Mouse (Mus musculus) midbrain, embryonic 13.5 days (tissue): Measurements from ENCODE around the gene Ppat. TPM values are rescaled to one million over a fixed set of nuclear protein-coding genes. Genes with fewer than 3 reads are reported as not detected.
"Not testable (repeated sequence)": the region's sequence is repeated elsewhere in the genome, so short reads cannot be mapped to it uniquely, and the experiment has no call there.

Experiments
- ATAC-seq: fragments of 200-750 bp; cut with Nextera tagmentation; 2 replicates; pipeline ENCODE4 v1.8.0; 2017; ENCODE audit warnings: mild to moderate bottlenecking, moderate TSS enrichment, moderate library complexity
- H3K27ac ChIP-seq: fragments of 300-500 bp; sonication (generic); 2 replicates; pipeline ENCODE4 v1.5.1; 2015; ENCODE audit warnings: inconsistent platforms, mild to moderate bottlenecking, moderate library complexity
- H3K27me3 ChIP-seq: fragments of 300-500 bp; sonication (generic); 2 replicates; pipeline ENCODE4 v1.6.1; 2015; ENCODE audit warnings: mild to moderate bottlenecking, inconsistent platforms
- H3K36me3 ChIP-seq: fragments of 300-500 bp; sonication (generic); 2 replicates; pipeline ENCODE4 v1.6.1; 2015; ENCODE audit warnings: mild to moderate bottlenecking, inconsistent platforms
- H3K4me1 ChIP-seq: fragments of 300-500 bp; sonication (generic); replicated peaks from 2 replicates; pipeline ENCODE4 v1.6.1; 2015; ENCODE audit warnings: inconsistent platforms
- H3K4me2 ChIP-seq: fragments of 300-500 bp; sonication (generic); replicated peaks from 2 replicates; pipeline ENCODE4 v1.6.1; 2015; ENCODE audit warnings: moderate library complexity, mild to moderate bottlenecking, inconsistent platforms
- H3K4me3 ChIP-seq: fragments of 300-500 bp; sonication (generic); replicated peaks from 2 replicates; pipeline ENCODE4 v1.5.1; 2015; ENCODE audit warnings: mild to moderate bottlenecking, inconsistent platforms
- H3K9ac ChIP-seq: fragments of 300-500 bp; sonication (generic); replicated peaks from 2 replicates; pipeline ENCODE4 v1.6.1; 2015; ENCODE audit warnings: mild to moderate bottlenecking, inconsistent platforms
- H3K9me3 ChIP-seq: fragments of 300-500 bp; sonication (generic); 2 replicates; pipeline ENCODE4 v1.6.1; 2016; ENCODE audit warnings: mild to moderate bottlenecking, inconsistent platforms
- WGBS: fragments of 180-500 bp; shearing (Covaris S2); methylation state at CpG from one replicate; pipeline ENCODE4 v1.1.7; 2015; 5-methylcytosine and 5-hydroxymethylcytosine counted together
- polyA plus RNA-seq: library from polyadenylated mRNA; unstranded; fragments of >200 nt; fragmentation: Nextera tagmentation; extraction: Ambion mirVana; gene quantifications from 2 replicates; pipeline ENCODE4 v1.2.1, GENCODE M21; 2015

Ppat gene
- 13.5 and 14.4 TPM in 2 replicates for polyA plus RNA-seq

DNA sequence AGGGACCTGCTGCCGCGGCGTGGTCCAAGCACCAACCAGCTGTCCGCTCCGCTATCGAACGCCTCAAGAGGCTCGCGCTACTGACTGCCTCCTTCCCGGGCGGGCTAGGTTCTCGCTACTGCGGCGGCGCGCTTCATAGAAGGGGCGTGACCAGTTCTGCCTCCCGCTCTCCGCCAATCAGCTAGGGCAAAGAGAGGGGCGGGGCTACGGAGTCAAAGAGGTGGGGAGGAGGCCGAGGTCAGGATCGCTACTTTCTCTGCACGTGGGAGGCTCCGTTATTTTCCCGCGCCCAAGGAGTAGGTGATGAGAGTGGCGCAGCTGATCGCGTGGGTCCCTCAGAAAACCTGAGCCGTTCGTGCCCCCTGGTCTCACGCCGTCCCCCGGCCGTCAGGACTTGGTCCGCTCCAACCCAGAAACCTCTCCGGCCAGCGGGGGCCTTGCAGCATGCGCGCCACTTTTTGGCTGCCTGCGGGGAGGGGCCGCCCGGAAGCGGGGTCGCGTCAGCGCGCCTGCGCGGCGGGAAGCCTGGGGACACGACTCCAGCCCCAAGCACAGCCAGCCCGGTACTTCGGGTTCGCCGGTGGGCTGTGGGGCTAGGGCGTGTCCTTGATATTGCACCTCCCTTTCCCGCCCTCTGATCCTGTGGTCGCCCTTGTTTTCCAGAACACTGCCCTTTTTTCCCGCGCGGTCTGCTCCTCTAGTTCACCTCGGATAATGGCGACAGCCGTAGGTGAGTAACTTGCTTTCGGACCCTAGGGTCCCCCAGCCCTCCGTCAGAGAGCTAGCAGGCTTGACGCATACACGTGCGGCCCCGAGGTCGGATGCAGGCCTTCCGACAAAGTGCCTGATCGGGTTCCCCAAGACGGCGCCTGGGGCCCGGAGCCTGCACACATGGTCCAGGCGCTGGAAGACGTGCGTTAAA, at the start of gene Ppat, which contains the start of gene Paics:
Gene Ppat (minus strand): TSS at position 473 of the 922 bp plus-strand sequence.
Gene Paics (plus strand): TSS at position 202 of the 922 bp plus-strand sequence.
- peak within 1 kb of the TSS; percentile 83 for H3K27ac ChIP-seq
- ATAC-seq, result peak; percentile 97
- peak within 1 kb of the TSS; percentile 68 for H3K9ac ChIP-seq
- under 1% methylated on average over 81 of the region's 81 CpGs for WGBS
- peaks cover 33% of the 10 kb centered on the region for H3K4me1 ChIP-seq
- peak within 1 kb of the TSS; percentile 53 for H3K4me3 ChIP-seq
- H3K4me2 ChIP-seq, result peak within 1 kb of the TSS; percentile 91
- no peaks in the 10 kb centered on the region for H3K9me3 ChIP-seq
- 0 out of 2 replicates have a peak, but pooled peaks cover 4% of the 10 kb centered on the region for H3K36me3 ChIP-seq
- no peaks in the 10 kb centered on the region for H3K27me3 ChIP-seq

DNA sequence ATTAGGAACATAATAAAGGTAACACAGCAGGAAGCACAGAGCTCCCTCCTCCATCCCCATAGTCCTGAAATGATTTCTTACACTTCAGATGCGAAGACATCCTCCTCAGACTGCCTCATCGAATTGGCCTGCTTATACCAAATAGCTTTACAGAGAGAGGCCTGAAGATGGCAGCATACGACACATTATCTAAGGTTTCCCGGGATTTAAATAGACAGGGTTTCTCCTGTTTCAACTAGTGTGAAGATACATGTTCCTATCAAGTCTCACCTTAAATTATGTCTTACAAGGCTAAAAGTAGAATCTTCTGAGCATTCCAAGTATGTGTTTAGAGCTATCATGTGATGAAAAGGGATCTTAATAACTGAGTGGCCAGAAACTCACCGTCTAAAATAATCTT, 47.0 kb upstream of the Ppat start:
- no peaks in the 10 kb centered on the region for H3K27me3 ChIP-seq
- 51% methylated on average over 5 of the region's 5 CpGs for WGBS
- H3K36me3 ChIP-seq, result peaks cover 68% of the 10 kb centered on the region
- H3K4me2 ChIP-seq, result no peak overlapping the region
- no peak overlapping the region for H3K9ac ChIP-seq
- H3K4me3 ChIP-seq, result no peak overlapping the region
- peak; percentile 58; the same call in 1 of the 2 replicates for ATAC-seq
- H3K27ac ChIP-seq, result no peak overlapping the region
- no peaks in the 10 kb centered on the region for H3K4me1 ChIP-seq
- H3K9me3 ChIP-seq, result no peaks in the 10 kb centered on the region

DNA sequence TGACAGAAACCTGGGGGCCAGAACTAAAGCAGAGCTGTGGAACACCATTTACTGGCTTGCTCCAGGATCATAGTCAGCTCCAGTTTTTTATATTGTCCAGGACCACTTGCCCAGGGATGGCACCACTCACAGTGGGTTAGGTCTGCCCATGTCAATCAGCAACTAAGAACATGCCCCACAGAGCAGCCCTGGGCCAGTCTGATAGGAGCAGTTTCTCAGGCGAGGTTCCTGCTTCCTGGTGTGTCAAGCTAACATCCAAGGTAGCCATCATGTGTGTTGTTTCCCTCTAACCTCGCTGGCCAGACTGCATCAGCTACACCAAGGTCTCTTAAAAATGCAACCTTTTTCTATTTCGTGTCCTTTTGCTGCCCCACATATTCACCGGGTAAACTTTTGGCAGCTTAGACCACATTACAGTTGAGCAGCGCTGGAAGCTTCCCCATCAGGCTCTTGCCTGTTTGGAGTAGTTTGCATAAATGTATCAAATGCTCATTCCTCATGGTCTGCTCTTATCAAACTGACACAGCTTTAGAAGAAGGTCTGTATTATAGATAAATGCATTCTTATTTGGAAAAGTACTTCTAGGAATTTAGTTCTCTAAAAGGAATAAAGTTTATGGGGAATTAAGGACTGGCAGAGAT, 41.9 kb upstream of the Ppat start:
- Histone ChIP-seq H3K4me1 (no peaks in the 10 kb centered on the region), H3K4me3 (no peak overlapping the region), H3K9ac (no peak overlapping the region), H3K27me3 (no peaks in the 10 kb centered on the region), H3K27ac (no peak overlapping the region), H3K9me3 (no peaks in the 10 kb centered on the region), H3K4me2 (no peak overlapping the region), H3K36me3 (peaks cover 84% of the 10 kb centered on the region)
- ATAC-seq, result no peak
- WGBS, result 91% methylated on average over 5 of the region's 5 CpGs

DNA sequence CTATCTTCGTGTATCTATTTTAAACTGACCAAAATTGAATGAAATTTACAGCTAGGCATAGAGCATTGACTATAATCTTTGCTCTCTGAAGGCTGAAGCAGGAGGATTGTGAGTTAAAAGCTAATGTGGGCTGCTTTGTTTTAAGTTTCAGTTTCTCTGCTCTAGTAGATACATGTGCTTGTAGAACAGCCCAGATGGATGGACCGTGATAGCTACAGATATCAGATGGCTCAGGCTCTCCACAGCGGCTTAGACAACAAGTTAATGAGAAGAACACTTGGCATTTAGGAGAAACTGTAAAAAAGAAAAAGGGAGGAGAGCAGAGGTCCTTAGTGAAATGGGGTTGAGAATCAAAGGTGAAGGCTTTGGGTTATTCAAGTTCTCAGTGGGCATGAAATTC, 39.4 kb upstream of the Ppat start:
- Histone ChIP-seq H3K4me1 (no peaks in the 10 kb centered on the region), H3K9me3 (no peaks in the 10 kb centered on the region), H3K9ac (no peak overlapping the region), H3K36me3 (peaks cover 81% of the 10 kb centered on the region), H3K4me2 (no peak overlapping the region), H3K27ac (no peak overlapping the region), H3K27me3 (no peaks in the 10 kb centered on the region), H3K4me3 (no peak overlapping the region)
- 97% methylated on average over 3 of the region's 3 CpGs for WGBS
- no peak for ATAC-seq

DNA sequence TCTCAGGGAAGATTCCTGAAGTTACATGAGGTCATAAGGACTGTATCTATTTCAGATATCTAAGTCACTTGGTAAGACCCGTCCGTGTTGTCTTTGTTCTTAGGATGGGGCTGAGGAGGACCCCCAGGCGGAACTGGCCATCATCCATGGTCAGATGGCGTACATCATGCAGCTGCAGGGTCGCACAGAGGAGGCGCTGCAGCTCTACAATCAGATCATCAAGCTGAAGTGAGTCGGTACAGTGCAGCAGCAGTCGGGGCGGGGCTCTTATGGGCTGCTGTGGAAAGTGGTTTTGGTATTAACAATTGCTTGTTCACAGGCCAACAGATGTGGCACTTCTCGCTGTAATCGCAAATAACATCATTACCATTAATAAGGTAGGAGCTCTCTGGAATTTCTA, 32.6 kb upstream of the Ppat start:
- 96% methylated on average over 11 of the region's 11 CpGs for WGBS
- Histone ChIP-seq H3K27ac (no peak overlapping the region), H3K36me3 (peaks cover 74% of the 10 kb centered on the region), H3K27me3 (no peaks in the 10 kb centered on the region), H3K9ac (no peak overlapping the region), H3K9me3 (no peaks in the 10 kb centered on the region), H3K4me3 (no peak overlapping the region), H3K4me1 (no peaks in the 10 kb centered on the region), H3K4me2 (no peak overlapping the region)
- ATAC-seq, result no peak

DNA sequence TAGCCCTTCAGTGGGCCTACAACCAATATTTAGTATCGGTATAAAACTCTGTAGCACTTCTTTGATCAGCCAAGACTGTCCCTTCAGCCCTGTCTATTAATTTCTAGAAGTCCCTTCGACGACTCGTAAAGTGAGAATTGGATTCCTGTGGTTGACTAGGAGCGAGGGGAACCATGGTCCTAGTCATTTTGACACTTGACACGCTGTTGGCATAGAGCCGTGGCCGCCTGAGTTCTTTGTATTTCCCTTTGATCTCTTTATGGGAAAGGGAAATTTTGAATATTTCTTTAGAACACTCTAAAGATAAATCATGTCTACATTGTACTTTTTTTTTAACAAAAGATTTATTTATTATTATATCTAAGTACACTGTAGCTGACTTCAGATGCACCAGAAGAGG, 24.4 kb upstream of the Ppat start:
- peaks cover 22% of the 10 kb centered on the region for H3K36me3 ChIP-seq
- H3K4me2 ChIP-seq, result peak overlapping the region; percentile 79
- ATAC-seq, result no peak
- no peaks in the 10 kb centered on the region for H3K27me3 ChIP-seq
- no peak overlapping the region for H3K27ac ChIP-seq
- peak overlapping the region; percentile 87; the same call in 1 of the 2 replicates for H3K9ac ChIP-seq
- H3K9me3 ChIP-seq, result no peaks in the 10 kb centered on the region
- H3K4me3 ChIP-seq, result peak overlapping the region; percentile 77
- WGBS, result 90% methylated on average over 8 of the region's 8 CpGs
- peaks cover 23% of the 10 kb centered on the region for H3K4me1 ChIP-seq

DNA sequence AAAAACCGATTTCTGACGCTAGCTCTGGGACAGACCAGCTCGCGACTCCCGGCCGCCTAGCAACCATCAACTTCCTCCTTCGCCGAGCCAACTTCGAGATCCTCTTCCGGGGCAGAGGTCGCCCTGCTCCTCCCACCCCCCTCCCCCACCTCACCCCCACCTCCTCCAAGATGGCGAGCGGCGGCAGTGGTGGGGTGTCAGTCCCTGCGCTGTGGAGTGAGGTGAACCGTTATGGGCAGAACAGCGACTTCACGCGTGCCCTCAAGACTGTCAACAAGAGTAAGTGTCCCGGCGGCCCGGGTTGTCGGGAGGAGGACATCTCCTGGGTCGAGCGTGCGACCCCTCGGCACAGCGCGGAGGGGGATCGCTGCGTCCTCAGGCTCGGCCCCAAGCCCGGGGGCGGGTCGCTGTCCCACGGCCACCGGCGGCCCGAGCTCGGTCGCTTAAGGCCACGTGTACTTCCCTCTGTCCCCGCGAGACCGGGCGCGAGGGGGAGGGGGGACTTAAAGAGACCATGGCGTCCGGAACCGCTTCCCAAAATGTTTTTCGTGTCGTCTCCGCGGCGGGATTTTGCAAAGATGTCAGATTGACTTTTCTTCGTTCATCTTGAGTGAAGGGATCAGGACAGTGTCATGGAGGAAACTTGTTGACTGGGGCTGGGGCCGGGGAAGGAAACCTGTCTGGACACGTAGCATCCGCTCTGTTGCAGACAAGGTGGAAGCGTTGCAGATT, 23.3 kb upstream of the Ppat start, which contains the start of gene Srp72:
Gene Srp72 (plus strand): TSS at position 130 of the 732 bp plus-strand sequence.
- Histone ChIP-seq H3K36me3 (peaks cover 24% of the 10 kb centered on the region), H3K9me3 (no peaks in the 10 kb centered on the region), H3K27ac (peak within 1 kb of the TSS; percentile 88), H3K4me3 (peak within 1 kb of the TSS; percentile 77), H3K4me1 (peaks cover 23% of the 10 kb centered on the region), H3K27me3 (no peaks in the 10 kb centered on the region), H3K9ac (peak within 1 kb of the TSS; percentile 87), H3K4me2 (peak within 1 kb of the TSS; percentile 93)
- under 1% methylated on average over 60 of the region's 60 CpGs for WGBS
- peak; percentile 96 for ATAC-seq

DNA sequence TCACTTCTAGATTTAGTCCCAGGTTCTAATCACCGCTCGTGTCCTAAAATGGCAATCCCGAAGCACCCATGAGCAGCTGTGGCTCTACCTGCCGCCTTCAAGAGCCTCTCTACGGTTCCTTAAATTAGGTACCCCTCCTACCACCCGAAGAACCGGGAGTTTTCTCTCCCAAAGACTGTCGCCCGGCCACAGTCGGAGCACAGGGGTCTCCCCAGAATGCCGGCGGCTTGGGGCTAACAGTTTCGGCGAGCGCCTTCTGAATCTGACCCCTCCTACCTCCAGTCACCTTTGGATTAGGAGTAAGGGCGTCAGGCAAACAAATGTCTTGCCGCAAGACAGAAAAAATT, 22.8 kb upstream of the Ppat start:
- peak overlapping the region; percentile 76 for H3K9ac ChIP-seq
- peak; percentile 65; the same call in 1 of the 2 replicates for ATAC-seq
- peaks cover 23% of the 10 kb centered on the region for H3K4me1 ChIP-seq
- peak overlapping the region; percentile 77 for H3K4me3 ChIP-seq
- H3K27ac ChIP-seq, result 0 out of 2 replicates have a peak overlapping the region, but pooled peaks have one; percentile 25
- H3K36me3 ChIP-seq, result peaks cover 24% of the 10 kb centered on the region
- H3K27me3 ChIP-seq, result no peaks in the 10 kb centered on the region
- no peaks in the 10 kb centered on the region for H3K9me3 ChIP-seq
- peak overlapping the region; percentile 93 for H3K4me2 ChIP-seq
- WGBS, result 4% methylated on average over 17 of the region's 17 CpGs

DNA sequence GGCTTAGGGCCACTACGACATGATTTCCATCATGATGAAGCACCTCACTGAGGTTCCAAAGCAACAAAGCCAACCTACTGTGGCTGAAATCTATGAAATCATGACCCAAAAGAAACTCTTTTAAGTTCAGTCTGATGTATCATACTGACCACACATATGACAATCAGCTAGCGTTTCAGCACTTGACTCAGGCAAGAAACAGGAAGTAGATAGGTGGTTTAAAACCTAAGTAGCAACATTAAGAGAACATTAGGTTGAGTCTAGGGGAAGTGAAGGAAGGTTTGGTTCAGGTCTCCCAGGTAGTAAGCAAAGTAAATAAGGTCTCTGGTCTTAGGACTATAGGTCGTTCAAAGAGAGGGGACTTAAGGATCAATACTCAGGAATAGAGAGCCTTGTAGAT, 22.1 kb upstream of the Ppat start:
- peaks cover 23% of the 10 kb centered on the region for H3K4me1 ChIP-seq
- H3K36me3 ChIP-seq, result peaks cover 26% of the 10 kb centered on the region
- H3K9ac ChIP-seq, result peak overlapping the region; percentile 76
- WGBS, result 72% methylated on average over 3 of the region's 3 CpGs
- peak overlapping the region; percentile 77 for H3K4me3 ChIP-seq
- no peak for ATAC-seq
- no peaks in the 10 kb centered on the region for H3K27me3 ChIP-seq
- H3K4me2 ChIP-seq, result peak overlapping the region; percentile 93
- H3K27ac ChIP-seq, result no peak overlapping the region
- no peaks in the 10 kb centered on the region for H3K9me3 ChIP-seq

DNA sequence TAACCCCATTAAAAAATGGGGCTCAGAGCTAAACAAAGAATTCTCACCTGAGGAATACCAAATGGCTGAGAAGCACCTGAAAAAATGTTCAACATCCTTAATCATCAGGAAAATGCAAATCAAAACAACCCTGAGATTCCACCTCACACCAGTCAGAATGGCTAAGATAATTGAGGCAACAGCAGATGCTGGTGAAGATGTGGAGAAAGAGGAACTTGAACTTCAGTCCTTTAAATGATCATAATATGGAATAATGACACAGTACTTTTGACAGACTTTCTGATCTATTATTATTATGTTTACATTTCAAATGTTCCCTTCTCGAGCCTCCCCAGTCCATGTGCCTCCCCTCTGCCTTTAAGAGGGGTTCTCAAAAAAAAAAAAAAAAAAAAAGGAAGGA, 19.7 kb upstream of the Ppat start:
- Histone ChIP-seq H3K36me3 (peaks cover 36% of the 10 kb centered on the region), H3K4me1 (peaks cover 19% of the 10 kb centered on the region)
- not testable (repeated sequence) for H3K4me2 ChIP-seq, H3K27ac ChIP-seq, ATAC-seq, H3K4me3 ChIP-seq, H3K27me3 ChIP-seq, H3K9ac ChIP-seq, H3K9me3 ChIP-seq
- WGBS, result 91% methylated on average over 1 of the region's 1 CpGs

DNA sequence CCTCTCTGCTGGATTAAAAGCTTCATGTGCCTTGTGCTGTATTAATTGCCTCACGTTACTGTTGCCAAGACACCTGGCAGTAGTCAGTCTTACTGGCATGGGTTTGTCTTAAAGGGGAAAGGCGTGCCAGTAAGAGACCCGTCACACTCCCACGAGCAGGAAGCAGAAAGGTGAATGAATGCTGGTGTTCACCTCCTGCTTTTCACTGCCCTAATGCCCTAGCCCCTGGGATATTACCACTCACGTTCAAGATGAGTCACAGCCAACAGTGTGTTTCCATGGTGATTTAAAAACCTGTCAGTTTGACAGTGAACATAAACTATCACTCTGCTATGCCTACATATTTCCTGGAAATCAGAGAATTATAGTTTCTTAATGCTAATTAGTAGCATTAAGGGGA, 17.9 kb upstream of the Ppat start:
- Histone ChIP-seq H3K4me1 (peaks cover 10% of the 10 kb centered on the region), H3K9ac (no peak overlapping the region), H3K36me3 (peaks cover 48% of the 10 kb centered on the region), H3K9me3 (no peaks in the 10 kb centered on the region), H3K27me3 (no peaks in the 10 kb centered on the region), H3K27ac (no peak overlapping the region), H3K4me3 (no peak overlapping the region), H3K4me2 (no peak overlapping the region)
- WGBS, result 82% methylated on average over 5 of the region's 5 CpGs
- no peak for ATAC-seq
